Mouse (Mus musculus): ENCODE measurements around the gene Atp2c1. TPM values are rescaled to one million over a fixed set of nuclear protein-coding genes. Genes with fewer than 3 reads are reported as not detected.

Gene Atp2c1
- polyA plus RNA-seq, 1 experiment: 20.1 TPM

DNA sequence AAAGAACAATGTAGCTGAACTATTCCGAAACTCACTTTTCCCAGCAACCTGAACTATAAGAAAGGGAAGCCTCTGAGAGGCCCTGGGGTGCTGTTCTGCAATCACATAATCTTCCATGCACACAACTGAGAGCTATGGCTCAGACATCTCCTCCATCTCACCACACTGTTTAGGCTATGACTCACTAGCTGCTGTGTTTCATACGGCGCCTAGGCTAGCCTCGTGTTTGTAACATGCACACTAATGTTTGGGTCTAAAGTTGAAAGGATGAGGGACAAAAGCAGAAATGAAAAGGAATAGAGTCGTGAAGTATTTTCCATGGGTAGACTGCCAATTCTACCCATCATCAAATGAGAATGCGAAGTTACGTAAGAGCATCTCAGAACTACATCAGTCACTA is 65.6 kb downstream of the Atp2c1 start:
- Histone ChIP-seq H3K4me1 (ENCODE audit: control insufficient read depth, insufficient read depth, insufficient read length, low read length) (no peaks in the 10 kb centered on the region), H3K27ac (replicated peaks; ENCODE audit: low read depth, low read length) (no peak overlapping the region)

DNA sequence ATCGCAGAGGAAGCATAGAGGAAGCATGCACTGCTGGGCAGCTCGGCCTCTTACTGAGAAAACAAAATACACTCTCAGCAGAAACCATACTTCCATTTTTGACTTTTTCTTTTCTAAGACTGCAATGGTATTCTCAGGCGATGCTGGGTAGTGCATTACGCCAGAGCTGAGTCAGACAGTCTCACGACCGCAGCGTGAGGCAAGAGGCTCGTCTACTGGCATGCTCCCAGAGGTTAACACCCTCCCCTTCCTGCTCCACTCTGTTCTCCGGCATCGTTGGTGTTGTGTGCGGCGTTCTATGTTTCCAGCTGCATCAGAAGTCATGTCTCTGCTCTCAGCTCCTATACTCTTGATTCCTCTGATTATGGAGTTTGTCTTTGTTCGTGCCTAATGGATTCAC is 68.1 kb downstream of the Atp2c1 start:
- Histone ChIP-seq H3K27ac (replicated peaks; ENCODE audit: low read depth, low read length) (no peak overlapping the region), H3K4me3 (ENCODE audit: insufficient read depth, low read depth, low read length) (no peak overlapping the region)

More for the DNA sequence above, 65.6 kb downstream of the Atp2c1 start:
- H3K4me3 ChIP-seq (ENCODE audit: insufficient read depth, low read depth, low read length): no peak overlapping the region

DNA sequence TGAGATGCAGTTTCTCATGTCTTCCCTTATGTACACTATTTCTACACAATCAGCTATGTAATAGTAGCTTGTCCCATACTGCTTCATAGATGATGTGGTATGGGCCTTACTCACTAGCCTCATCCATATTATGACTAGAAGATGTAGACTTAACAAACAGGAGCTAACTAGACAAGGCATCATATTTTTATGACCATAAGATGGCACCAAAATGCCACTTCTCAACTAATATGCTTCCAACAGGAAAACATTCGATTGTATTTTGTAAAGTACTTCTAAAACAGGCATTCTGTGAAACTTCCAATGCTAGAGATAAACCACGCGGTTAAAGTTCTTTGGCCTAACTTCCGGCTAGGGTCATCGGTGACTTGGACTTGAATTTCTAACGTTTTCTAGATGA is 118.6 kb downstream of the Atp2c1 start:
- no peaks in the 10 kb centered on the region for H3K4me1 ChIP-seq (ENCODE audit: control insufficient read depth, insufficient read depth, insufficient read length, low read length)
- no peak overlapping the region for H3K27ac ChIP-seq (replicated peaks; ENCODE audit: low read depth, low read length)
- no peak overlapping the region for H3K4me3 ChIP-seq (ENCODE audit: insufficient read depth, low read depth, low read length)

More for the DNA sequence above, 68.1 kb downstream of the Atp2c1 start:
- H3K4me1 ChIP-seq (ENCODE audit: control insufficient read depth, insufficient read depth, insufficient read length, low read length): no peaks in the 10 kb centered on the region

DNA sequence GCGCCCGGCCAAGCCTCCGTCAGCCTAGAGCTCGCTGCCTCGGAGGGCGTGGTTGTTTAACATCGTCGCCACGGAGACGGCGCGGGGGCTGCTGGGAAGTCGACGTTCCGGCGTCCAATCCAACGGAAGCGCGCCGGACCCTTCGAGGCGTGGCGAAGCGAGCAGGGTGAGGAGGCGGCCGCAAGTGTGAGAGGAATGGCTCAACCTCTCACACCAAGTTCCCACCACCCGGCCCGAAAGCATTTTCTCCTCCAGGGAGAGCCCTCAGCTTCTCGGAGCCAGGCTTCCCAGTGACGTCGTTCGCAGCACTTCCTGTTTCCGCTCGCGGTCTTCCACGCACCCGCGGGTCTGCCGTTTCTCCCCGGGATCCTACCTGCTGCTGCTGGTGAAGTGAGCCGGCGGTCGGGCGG is 131.9 kb downstream of the Atp2c1 start, which contains the start of the genes Aste1 and Nek11:
Aste1 (plus strand) TSS at position 175 of the 410 bp plus-strand sequence.
Nek11 (minus strand) TSS at position 307 of the 410 bp plus-strand sequence.
- Histone ChIP-seq H3K27ac (replicated peaks; ENCODE audit: low read depth, low read length) (peak within 1 kb of the TSS; percentile 90), H3K4me1 (ENCODE audit: control insufficient read depth, insufficient read depth, insufficient read length, low read length) (peaks cover 7% of the 10 kb centered on the region; the same call in 1 of the 2 replicates), H3K4me3 (ENCODE audit: insufficient read depth, low read depth, low read length) (peak within 1 kb of the TSS; percentile 90)

DNA sequence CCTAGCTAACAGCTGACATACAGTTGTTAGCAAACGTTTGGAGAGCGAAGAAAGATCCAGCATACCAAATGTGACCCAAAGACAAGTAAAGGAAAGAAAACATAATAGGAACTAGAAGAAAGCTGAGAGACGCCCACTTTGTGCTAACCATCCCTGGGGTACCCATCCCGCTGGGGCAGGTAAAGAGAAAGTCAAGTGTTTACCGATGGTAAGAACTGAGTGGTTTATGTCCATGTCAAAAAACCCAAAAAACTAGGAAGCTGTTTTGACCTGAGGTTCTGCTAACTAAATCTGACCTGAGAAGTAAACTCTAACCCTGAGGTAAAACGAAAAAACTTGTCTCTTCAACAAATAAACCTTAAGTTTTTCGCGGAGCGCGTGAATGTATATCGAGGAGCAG is 132.4 kb downstream of the Atp2c1 start:
- Histone ChIP-seq H3K4me3 (ENCODE audit: insufficient read depth, low read depth, low read length) (peak overlapping the region; percentile 49), H3K4me1 (ENCODE audit: control insufficient read depth, insufficient read depth, insufficient read length, low read length) (peaks cover 7% of the 10 kb centered on the region; the same call in 1 of the 2 replicates), H3K27ac (replicated peaks; ENCODE audit: low read depth, low read length) (no peak overlapping the region)

DNA sequence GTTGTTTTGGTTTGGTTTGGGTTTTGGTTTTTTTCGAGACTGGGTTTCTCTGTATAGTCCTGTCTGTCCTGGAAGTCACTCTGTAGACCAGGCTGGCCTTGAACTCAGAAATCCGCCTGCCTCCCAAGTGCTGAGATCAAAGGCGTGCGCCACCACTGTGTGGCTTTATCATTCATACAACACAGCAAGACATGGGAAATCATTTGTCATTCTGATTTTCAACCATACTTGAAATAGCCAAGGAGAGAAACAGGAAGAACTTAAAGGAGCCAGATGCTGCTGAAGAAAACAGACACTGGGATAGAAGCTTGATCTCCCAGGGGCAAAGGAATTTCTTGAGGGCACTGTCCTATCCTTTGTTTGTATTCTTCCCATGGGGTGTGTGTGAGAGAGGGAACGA is 136.5 kb downstream of the Atp2c1 start:
- Histone ChIP-seq H3K4me3 (ENCODE audit: insufficient read depth, low read depth, low read length) (no peak overlapping the region), H3K27ac (replicated peaks; ENCODE audit: low read depth, low read length) (no peak overlapping the region), H3K4me1 (ENCODE audit: control insufficient read depth, insufficient read depth, insufficient read length, low read length) (no peaks in the 10 kb centered on the region)

DNA sequence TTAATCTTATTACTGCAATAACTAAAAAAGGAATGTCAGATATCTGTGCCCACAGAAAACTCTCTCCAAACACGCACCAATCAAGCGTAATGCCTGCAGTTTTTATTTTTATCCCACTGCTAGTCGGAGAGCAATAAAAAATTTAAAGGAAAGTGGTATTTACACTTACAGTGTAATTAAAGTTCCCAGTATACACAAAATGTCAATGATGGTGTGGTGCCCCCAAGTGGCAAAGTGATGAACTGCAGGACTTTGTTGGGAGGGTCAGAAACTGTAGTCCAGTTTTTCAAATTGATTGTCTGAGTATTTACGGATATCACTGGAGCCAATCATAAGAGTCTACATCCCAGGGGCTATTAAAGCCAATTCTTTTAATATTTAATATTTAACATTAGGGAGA is 137.8 kb downstream of the Atp2c1 start:
- Histone ChIP-seq H3K4me3 (ENCODE audit: insufficient read depth, low read depth, low read length) (no peak overlapping the region), H3K4me1 (ENCODE audit: control insufficient read depth, insufficient read depth, insufficient read length, low read length) (no peaks in the 10 kb centered on the region), H3K27ac (replicated peaks; ENCODE audit: low read depth, low read length) (no peak overlapping the region)

DNA sequence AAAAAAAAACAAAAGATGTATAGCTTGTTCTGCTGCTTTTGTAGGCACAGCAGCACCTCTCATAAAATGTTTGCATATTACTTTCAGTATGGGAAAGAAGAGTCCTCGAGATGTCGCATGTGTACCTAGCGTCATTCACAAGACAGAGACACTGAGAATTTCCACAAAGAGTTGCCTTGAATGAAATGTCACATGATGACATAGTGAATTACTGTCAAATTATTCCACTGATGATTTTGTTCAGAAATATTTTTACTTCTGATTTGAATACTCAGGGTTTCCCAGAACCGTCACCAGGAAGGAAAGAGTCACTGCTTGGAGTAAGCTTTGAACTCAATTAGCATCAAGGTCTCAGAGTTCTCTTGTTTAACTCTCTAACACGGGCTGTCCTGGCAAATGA is 139.7 kb downstream of the Atp2c1 start:
- Histone ChIP-seq H3K27ac (replicated peaks; ENCODE audit: low read depth, low read length) (no peak overlapping the region), H3K4me3 (ENCODE audit: insufficient read depth, low read depth, low read length) (no peak overlapping the region)

DNA sequence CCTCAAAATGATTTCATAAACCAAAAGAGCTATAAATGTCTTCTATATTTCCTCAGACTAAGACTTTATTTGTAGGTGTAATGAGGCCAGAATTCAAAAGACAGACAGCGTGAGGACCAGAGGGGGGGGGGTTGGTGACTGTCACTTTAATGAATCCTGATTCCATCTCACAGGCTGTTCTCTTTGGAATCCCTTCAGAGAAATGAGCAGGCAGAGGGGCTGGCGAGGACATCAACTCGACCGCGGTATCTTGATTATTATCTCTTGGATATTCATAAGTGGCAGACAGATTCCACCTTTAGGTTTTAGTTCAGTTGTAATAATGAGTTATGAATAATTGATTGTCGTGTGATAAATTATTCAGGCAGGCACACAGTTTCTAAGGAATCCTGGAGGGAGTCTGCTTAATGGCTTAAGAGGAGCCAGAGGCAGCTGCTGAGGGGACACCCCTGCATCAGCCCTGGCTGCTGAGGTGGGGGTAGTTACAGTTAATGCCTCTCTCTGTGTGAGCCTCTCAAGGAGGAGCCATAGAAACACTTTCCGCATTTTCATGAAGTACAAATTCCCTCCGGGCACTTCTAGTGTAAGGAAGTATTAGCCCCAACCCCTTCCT is 147.5 kb downstream of the Atp2c1 start:
- Histone ChIP-seq H3K4me3 (ENCODE audit: insufficient read depth, low read depth, low read length) (no peak overlapping the region), H3K27ac (replicated peaks; ENCODE audit: low read depth, low read length) (no peak overlapping the region), H3K4me1 (ENCODE audit: control insufficient read depth, insufficient read depth, insufficient read length, low read length) (no peaks in the 10 kb centered on the region)

More for the DNA sequence above, 139.7 kb downstream of the Atp2c1 start:
- no peaks in the 10 kb centered on the region for H3K4me1 ChIP-seq (ENCODE audit: control insufficient read depth, insufficient read depth, insufficient read length, low read length)

DNA sequence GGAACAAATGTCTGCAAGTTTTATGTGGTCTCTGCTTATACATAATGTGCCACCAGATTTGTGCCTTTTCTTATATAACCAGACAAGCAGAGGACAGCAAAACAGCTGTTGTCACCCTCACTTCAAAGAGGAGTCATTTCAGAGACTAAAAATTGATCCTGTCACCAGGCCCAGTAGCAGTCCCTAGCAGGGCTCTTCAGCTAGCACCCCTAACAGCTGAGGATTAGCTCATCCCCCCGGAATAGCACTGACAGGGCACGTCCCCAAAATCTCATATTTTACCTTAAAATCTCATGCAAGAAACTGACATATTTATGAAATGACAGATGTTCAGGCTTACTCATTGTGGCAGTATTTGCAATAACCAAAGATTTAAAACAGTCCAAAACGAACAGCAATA is 149.5 kb downstream of the Atp2c1 start:
- Histone ChIP-seq H3K4me3 (ENCODE audit: insufficient read depth, low read depth, low read length) (no peak overlapping the region), H3K4me1 (ENCODE audit: control insufficient read depth, insufficient read depth, insufficient read length, low read length) (no peaks in the 10 kb centered on the region), H3K27ac (replicated peaks; ENCODE audit: low read depth, low read length) (no peak overlapping the region)

DNA sequence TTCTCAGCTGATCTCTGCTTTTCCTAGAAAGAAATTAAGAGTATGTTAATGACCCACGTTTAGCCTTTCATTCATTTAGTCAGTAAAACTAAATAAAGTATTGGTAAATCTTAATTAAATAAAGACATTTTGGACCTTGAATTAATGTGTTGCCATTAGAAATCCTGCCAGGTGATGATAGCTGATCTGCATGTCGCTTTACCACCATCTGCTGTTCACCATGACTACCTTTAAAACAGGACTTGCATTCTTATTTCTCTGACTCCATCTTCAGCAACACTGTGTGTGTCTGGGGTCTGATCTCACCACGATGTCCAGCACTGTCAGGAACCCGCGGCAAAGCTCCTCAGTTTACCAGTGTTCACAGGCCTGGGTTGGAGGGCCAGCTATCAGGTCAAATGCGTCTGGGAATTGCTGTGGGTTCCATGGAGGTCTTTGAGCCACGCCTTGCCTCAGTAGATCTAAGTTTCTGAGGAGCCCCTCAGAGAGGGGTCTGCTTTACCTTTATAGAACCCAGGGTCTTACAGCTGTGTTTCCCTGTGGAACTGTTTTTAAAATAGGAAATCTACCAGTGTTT is 150.1 kb downstream of the Atp2c1 start:
- Histone ChIP-seq H3K4me1 (ENCODE audit: control insufficient read depth, insufficient read depth, insufficient read length, low read length) (no peaks in the 10 kb centered on the region), H3K27ac (replicated peaks; ENCODE audit: low read depth, low read length) (no peak overlapping the region)

DNA sequence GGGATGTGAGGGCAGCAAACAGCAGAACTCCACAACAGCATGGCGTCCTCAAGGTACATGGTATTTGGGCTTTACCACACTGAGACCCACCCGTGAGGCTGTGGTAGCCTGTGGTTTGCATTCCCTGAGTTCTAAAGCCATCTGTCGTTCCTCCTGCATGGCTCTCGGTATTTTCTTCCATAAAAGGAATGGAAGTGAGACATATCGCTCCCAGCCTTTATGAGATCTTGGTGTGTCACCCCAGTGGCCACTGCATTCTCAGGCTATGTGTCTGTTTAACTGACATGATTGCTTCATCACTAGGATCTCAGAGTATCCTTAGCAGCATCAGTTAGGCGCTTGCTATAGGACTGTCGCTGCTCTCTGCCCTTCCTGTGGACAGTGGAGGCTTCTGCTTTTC is 150.7 kb downstream of the Atp2c1 start:
- Histone ChIP-seq H3K4me3 (ENCODE audit: insufficient read depth, low read depth, low read length) (no peak overlapping the region), H3K4me1 (ENCODE audit: control insufficient read depth, insufficient read depth, insufficient read length, low read length) (no peaks in the 10 kb centered on the region), H3K27ac (replicated peaks; ENCODE audit: low read depth, low read length) (no peak overlapping the region)

More for the DNA sequence above, 150.1 kb downstream of the Atp2c1 start:
- no peak overlapping the region for H3K4me3 ChIP-seq (ENCODE audit: insufficient read depth, low read depth, low read length)

DNA sequence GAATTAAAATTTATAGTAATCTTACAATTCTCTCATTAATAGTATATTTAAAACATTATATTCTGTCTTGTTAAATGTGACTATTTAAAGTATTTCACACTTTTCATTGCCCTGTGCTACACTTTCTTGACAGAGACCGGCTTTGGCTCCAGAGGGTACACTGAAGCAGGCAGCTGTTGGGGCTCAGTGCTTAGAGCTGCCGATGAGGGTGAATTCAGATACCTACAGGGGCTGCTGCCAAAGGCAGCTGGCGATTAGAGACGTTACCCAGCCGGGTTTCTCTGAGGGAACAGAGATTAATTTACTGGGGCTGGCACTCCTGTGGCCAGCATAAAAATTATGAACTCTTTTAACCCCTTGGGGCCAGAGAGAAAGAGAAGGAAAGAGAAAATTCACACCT is 152.8 kb downstream of the Atp2c1 start:
- H3K27ac ChIP-seq (replicated peaks; ENCODE audit: low read depth, low read length): no peak overlapping the region
- H3K4me1 ChIP-seq (ENCODE audit: control insufficient read depth, insufficient read depth, insufficient read length, low read length): no peaks in the 10 kb centered on the region
- H3K4me3 ChIP-seq (ENCODE audit: insufficient read depth, low read depth, low read length): no peak overlapping the region

DNA sequence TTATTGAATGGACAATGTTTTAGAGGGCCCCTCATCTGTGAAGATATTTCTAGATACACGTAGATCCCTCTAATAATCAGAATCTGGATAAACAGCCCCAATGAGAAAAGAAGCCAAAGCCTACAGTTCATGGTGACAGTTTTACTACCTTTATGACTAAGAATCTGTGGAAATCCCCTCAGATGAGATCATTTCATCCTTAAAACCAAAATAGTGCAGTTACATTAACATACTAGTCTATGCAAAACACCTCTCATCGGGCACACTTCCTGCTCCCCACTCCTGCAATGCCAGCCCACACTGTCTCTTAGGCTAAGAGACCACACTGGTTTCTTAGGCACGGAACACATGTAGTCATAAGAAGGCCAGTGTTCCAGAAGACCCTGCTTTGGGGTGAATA is 158.5 kb downstream of the Atp2c1 start:
- Histone ChIP-seq H3K4me3 (ENCODE audit: insufficient read depth, low read depth, low read length) (no peak overlapping the region), H3K27ac (replicated peaks; ENCODE audit: low read depth, low read length) (no peak overlapping the region), H3K4me1 (ENCODE audit: control insufficient read depth, insufficient read depth, insufficient read length, low read length) (no peaks in the 10 kb centered on the region)

DNA sequence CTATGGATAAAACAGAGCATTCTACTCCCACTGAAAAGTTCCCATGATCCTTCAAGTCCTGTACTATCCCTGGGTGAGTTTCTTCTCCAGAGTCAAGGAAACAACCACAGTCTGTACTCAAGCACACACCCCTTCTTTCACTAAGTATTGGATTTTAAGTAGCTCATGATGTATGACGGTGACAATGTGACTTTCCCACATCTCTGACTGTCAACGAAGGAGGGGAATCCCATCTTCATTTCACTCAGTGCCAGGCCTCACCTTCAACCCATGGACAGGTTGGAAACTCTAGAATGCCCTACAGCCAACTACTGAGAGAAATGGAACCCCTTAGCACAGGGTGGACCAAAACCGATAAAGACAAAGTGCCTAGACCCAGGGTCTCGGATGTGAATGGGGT is 160.9 kb downstream of the Atp2c1 start:
- Histone ChIP-seq H3K4me3 (ENCODE audit: insufficient read depth, low read depth, low read length) (no peak overlapping the region), H3K4me1 (ENCODE audit: control insufficient read depth, insufficient read depth, insufficient read length, low read length) (no peaks in the 10 kb centered on the region), H3K27ac (replicated peaks; ENCODE audit: low read depth, low read length) (no peak overlapping the region)

Measured in brown adipose tissue, adult 24 weeks (tissue).